Comparison of ENCODE assay signal across 8 mouse cellular contexts in genomic region chr8:124794486-124794780, GRCm38 (mm10). TPM values are rescaled to one million over a fixed set of nuclear protein-coding genes. Genes with fewer than 3 reads are reported as not detected.
DNase-seq lines count a peak whose midpoint lies in the region; ATAC-seq and TF ChIP-seq lines count a peak whose summit lies in the region.

No protein-coding gene starts in this region.

- no peak overlapping the region for H3K9ac ChIP-seq in kidney, postnatal 0 days (ENCODE audit: low read depth, low read length)
- no peak overlapping the region for H3K9ac ChIP-seq in liver, embryonic 13.5 days
- peak overlapping the region; percentile 72 for H3K9ac ChIP-seq in neural tube, embryonic 14.5 days (replicated peaks; ENCODE audit: low read depth, low read length)

- no peaks in the 10 kb centered on the region for H3K9me3 ChIP-seq in heart, embryonic 10.5 days
- H3K9me3 ChIP-seq in kidney, postnatal 0 days (replicated peaks; ENCODE audit: low read length) = no peaks in the 10 kb centered on the region
- H3K9me3 ChIP-seq in liver, embryonic 13.5 days (replicated peaks) = no peaks in the 10 kb centered on the region
- H3K9me3 ChIP-seq in neural tube, embryonic 14.5 days (ENCODE audit: control insufficient read depth, low read length) = no peaks in the 10 kb centered on the region

- H3K4me2 ChIP-seq in kidney, postnatal 0 days (ENCODE audit: low read length) = peak overlapping the region; percentile 80
- peak overlapping the region; percentile 77 for H3K4me2 ChIP-seq in liver, embryonic 13.5 days
- H3K4me2 ChIP-seq in neural tube, embryonic 14.5 days (ENCODE audit: low read depth, low read length) = peak overlapping the region; percentile 77

- H3K4me1 ChIP-seq in heart, embryonic 10.5 days = peaks cover 32% of the 10 kb centered on the region
- peaks cover 17% of the 10 kb centered on the region for H3K4me1 ChIP-seq in kidney, postnatal 0 days (replicated peaks; ENCODE audit: insufficient read depth, low read length)
- H3K4me1 ChIP-seq in liver, embryonic 13.5 days (replicated peaks) = peaks cover 28% of the 10 kb centered on the region
- H3K4me1 ChIP-seq in neural tube, embryonic 14.5 days (ENCODE audit: control insufficient read depth, insufficient read depth, low read length) = peaks cover 35% of the 10 kb centered on the region

- peak overlapping the region; percentile 8; the same call in 1 of the 2 replicates for H3K27ac ChIP-seq in heart, embryonic 10.5 days
- no peak overlapping the region for H3K27ac ChIP-seq in kidney, postnatal 0 days
- no peak overlapping the region for H3K27ac ChIP-seq in liver, embryonic 13.5 days
- peak overlapping the region; percentile 98 for H3K27ac ChIP-seq in neural tube, embryonic 14.5 days (ENCODE audit: low read depth, low read length)

- peak; percentile 54 for TF ChIP-seq CTCF in kidney, postnatal 0 days (IDR thresholded peaks at IDR 0.05; ENCODE audit: low read depth)

- H3K27me3 ChIP-seq in heart, embryonic 10.5 days (ENCODE audit: insufficient read depth, poor library complexity, severe bottlenecking) = peaks cover 84% of the 10 kb centered on the region
- peaks cover 31% of the 10 kb centered on the region for H3K27me3 ChIP-seq in kidney, postnatal 0 days (ENCODE audit: insufficient read depth, low read length)
- H3K27me3 ChIP-seq in liver, embryonic 13.5 days = peaks cover 86% of the 10 kb centered on the region
- H3K27me3 ChIP-seq in neural tube, embryonic 14.5 days (ENCODE audit: control insufficient read depth, insufficient read depth, low read length) = peaks cover 6% of the 10 kb centered on the region; the same call in 1 of the 2 replicates

- under 1% methylated on average over 25 of the region's 25 CpGs for WGBS in heart, embryonic 10.5 days
- WGBS in kidney, postnatal 0 days = 4% methylated on average over 25 of the region's 25 CpGs
- 3% methylated on average over 25 of the region's 25 CpGs for WGBS in liver, embryonic 13.5 days (ENCODE audit: insufficient replicate concordance)
- under 1% methylated on average over 25 of the region's 25 CpGs for WGBS in neural tube, embryonic 14.5 days

- ATAC-seq in granulocyte monocyte progenitor cell, adult 5-6 weeks (replicated peaks; ENCODE audit: poor library complexity, severe bottlenecking) = peak; percentile 57
- ATAC-seq in kidney, postnatal 0 days (replicated peaks; ENCODE audit: low FRiP score, low read depth) = no peak; the same call in 1 of the 2 replicates
- no peak for ATAC-seq in liver, embryonic 13.5 days (ENCODE audit: low read depth)
- ATAC-seq in neural tube, embryonic 14.5 days (ENCODE audit: low read depth) = peak; percentile 42

- H3K4me3 ChIP-seq in heart, embryonic 10.5 days = peak overlapping the region; percentile 72
- peak overlapping the region; percentile 50 for H3K4me3 ChIP-seq in kidney, postnatal 0 days (replicated peaks; ENCODE audit: low read depth, low read length)
- H3K4me3 ChIP-seq in liver, embryonic 13.5 days (replicated peaks) = peak overlapping the region; percentile 57
- peak overlapping the region; percentile 81 for H3K4me3 ChIP-seq in neural tube, embryonic 14.5 days (ENCODE audit: low read depth, low read length)

- DNase-seq in heart, embryonic 10.5 days (ENCODE audit: low spot score) = peak; percentile 84
- DNase-seq in heart, adult 9 months (ENCODE audit: low spot score in 2 of 2) = no peak
- peak; percentile 94 for DNase-seq in cerebellum, postnatal 25 days
- peak; percentile 57 for DNase-seq in kidney, postnatal 0 days (ENCODE audit: low spot score)
- no peak for DNase-seq in liver, embryonic 13.5 days
- peak; percentile 10 to 11 for DNase-seq in thymus, adult 18-20 months

- no peaks in the 10 kb centered on the region for H3K36me3 ChIP-seq in heart, embryonic 10.5 days
- no peaks in the 10 kb centered on the region for H3K36me3 ChIP-seq in kidney, postnatal 0 days (ENCODE audit: insufficient read depth, low read length)
- no peaks in the 10 kb centered on the region for H3K36me3 ChIP-seq in liver, embryonic 13.5 days
- H3K36me3 ChIP-seq in neural tube, embryonic 14.5 days (ENCODE audit: control insufficient read depth, insufficient read depth, low read length) = no peaks in the 10 kb centered on the region

RNA-seq across cellular contexts. Expression of gene Trim67, which starts 1.5 kb away (rescaled TPM):
- polyA plus RNA-seq in heart, embryonic 10.5 days (2016; fragmentation: Nextera tagmentation; extraction: Ambion mirVana) = 0.05 and 0.10 TPM in 2 replicates
- total RNA-seq in granulocyte monocyte progenitor cell, adult 5-6 weeks (2014; fragmentation: Nextera tagmentation) = not detected in 2 replicates
- not detected in 2 replicates for total RNA-seq in granulocyte monocyte progenitor cell, adult 5-6 weeks (2017)
- polyA plus RNA-seq in kidney, postnatal 0 days (2015; fragmentation: Nextera tagmentation; extraction: Ambion mirVana) = 0.04 TPM in 2 replicates
- polyA plus RNA-seq in liver, embryonic 13.5 days (2015; fragmentation: Nextera tagmentation; extraction: Ambion mirVana) = 0.03 TPM in 1 of 2 replicates, not detected in the other
- polyA plus RNA-seq in neural tube, embryonic 14.5 days (2014; fragmentation: Nextera tagmentation; extraction: Ambion mirVana) = 36.7 and 42.7 TPM in 2 replicates

RNA-seq across cellular contexts. Expression of gene Fam89a, which starts 42.8 kb away (rescaled TPM):
- polyA plus RNA-seq in heart, embryonic 10.5 days (2016; fragmentation: Nextera tagmentation; extraction: Ambion mirVana) = 2.5 and 8.2 TPM in 2 replicates
- not detected in 2 replicates for total RNA-seq in granulocyte monocyte progenitor cell, adult 5-6 weeks (2014; fragmentation: Nextera tagmentation)
- not detected in 2 replicates for total RNA-seq in granulocyte monocyte progenitor cell, adult 5-6 weeks (2017)
- 4.8 and 5.2 TPM in 2 replicates for polyA plus RNA-seq in kidney, postnatal 0 days (2015; fragmentation: Nextera tagmentation; extraction: Ambion mirVana)
- polyA plus RNA-seq in liver, embryonic 13.5 days (2015; fragmentation: Nextera tagmentation; extraction: Ambion mirVana) = 2.6 and 2.9 TPM in 2 replicates
- 0.91 and 7.0 TPM in 2 replicates for polyA plus RNA-seq in neural tube, embryonic 14.5 days (2014; fragmentation: Nextera tagmentation; extraction: Ambion mirVana)

Comparison
In these comparisons a context has a peak if more than half of its experiments do, and no peak if none do; other contexts are left out.
1. DNase-seq: peak in heart, embryonic 10.5 days (single experiment), cerebellum, postnatal 25 days (2 of 2), kidney, postnatal 0 days (single experiment) and thymus, adult 18-20 months (2 of 2); none in heart, adult 9 months (0 of 2) and liver, embryonic 13.5 days (single experiment).
2. H3K27ac ChIP-seq: peak in heart, embryonic 10.5 days (single experiment) and neural tube, embryonic 14.5 days (single experiment); none in kidney, postnatal 0 days (single experiment) and liver, embryonic 13.5 days (single experiment).
3. ATAC-seq: peak in granulocyte monocyte progenitor cell, adult 5-6 weeks (single experiment) and neural tube, embryonic 14.5 days (single experiment); none in kidney, postnatal 0 days (single experiment) and liver, embryonic 13.5 days (single experiment).
4. RNA of gene Trim67, which starts 1.5 kb away (polyA plus RNA-seq): 36.7 to 42.7 TPM in neural tube, embryonic 14.5 days; 0.05 to 0.10 TPM in heart, embryonic 10.5 days, 0.04 TPM in kidney, postnatal 0 days and 0.03 TPM in liver, embryonic 13.5 days; every median in the first group is over 10 times any median in the second.
5. Peak in every context shown above with its lines, with median percentiles within 50 percentile points of each other: H3K4me3 ChIP-seq and H3K4me2 ChIP-seq.